Mouse (Mus musculus) neural tube, embryonic 10.5 days (tissue): ENCODE results near the gene Adamtsl4.

Experiments
- DNase-seq: peaks from one replicate; pipeline ENCODE4 v3.0.0-alpha.2; 2017; ENCODE audit warnings: low spot score; ENCODE audit errors: extremely low spot score

Gene Adamtsl4

DNA sequence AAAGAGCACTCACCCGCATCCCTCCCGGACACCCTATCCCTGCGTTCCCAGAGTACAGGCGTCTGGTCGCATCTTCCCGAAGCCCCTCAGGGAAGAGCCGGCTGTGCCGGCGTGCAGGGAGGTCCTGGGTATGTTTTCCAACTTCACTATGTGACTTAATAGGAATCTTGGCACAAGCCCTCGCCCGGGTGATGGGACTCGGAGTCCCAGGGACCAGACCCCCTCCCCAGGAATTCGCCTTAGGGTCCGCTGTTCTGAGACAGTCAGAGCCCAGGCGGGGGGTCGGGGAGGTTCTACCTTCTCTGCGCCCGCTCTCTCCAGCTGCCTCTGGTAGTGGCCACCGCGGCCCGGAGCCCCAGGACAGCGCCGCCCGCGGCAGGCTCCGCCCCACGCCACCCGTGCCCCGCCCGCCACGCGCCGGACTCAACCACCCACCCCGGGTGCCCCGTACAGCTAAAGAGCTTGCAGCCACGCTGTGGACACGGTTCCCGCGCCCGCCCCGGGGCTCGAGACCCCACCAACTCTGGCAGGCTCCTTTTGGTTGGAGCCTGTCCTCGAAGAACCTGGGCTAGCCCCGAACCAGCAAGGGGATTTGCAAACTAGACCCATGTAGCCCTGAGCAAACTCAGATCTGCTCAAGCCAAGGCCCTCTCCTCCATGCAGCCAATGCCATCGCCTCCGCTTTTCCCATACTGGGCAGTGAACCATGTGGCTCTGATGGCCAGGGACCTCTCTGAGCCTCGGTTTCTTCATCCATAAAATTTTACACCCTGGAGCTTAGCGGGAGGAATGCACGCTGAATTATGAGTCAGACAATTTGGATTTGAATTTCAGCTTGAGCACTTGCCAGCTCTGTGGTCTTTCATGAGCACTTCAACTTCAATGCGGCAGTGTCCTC, at the start of gene Adamtsl4:
TSS of gene Adamtsl4 (minus strand) at position 394 of the 898 bp plus-strand sequence.
- peak; percentile 65 for DNase-seq

DNA sequence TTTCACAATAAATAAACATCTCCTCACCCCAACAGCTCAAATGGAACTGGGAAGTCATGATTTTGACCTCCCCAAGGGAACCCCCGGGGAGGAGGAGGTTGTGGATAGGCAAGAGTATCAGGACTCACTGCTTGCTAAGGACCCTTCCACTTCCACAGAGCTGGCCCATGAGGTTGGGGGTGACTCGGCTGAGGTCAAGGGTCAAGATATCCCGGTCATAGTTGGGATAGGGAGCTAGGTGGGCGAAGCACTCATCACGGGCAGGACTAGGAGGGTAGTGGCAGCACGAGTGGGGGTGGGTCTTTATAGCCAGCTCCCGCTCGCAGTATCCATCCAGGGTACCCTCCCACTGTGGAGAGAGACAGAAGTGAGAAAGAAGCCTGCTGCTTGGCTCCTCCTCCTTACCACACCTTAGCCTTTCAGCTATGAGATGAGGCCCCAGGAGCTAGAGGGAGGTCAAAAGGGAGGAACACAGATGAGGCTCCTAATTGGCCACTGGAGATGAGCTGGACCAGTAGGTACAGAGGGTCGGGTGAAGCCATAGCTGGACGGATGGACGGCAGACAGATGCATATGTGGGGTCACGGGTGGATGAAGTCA, 47.5 kb upstream of the Adamtsl4 start:
- DNase-seq, result no peak

GRCm38 (mm10) chr3:95734092-95734702, 46.5 kb upstream of the Adamtsl4 start:
- DNase-seq, result no peak

GRCm38 (mm10) chr3:95732744-95733521, 45.2 kb upstream of the Adamtsl4 start:
- DNase-seq, result no peak

DNA sequence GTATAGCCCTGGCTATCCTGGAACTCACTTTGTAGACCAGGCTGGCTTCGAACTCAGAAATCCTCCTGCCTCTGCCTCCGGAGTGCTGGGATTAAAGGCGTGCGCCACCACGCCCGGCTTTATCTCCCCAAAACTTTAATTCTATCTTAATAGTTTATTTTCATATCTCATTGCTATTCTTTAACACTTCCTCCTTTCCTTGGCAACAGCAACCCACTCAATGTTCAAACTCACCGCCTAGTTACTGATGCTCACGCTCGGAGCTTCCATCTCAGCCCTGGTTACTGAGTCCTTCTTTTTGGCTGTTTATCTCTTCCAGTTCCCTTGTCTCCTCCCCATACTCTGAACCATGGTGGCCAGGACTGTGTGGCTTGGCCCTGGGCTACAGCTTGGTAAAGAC, 44.6 kb upstream of the Adamtsl4 start:
- DNase-seq, result no peak

DNA sequence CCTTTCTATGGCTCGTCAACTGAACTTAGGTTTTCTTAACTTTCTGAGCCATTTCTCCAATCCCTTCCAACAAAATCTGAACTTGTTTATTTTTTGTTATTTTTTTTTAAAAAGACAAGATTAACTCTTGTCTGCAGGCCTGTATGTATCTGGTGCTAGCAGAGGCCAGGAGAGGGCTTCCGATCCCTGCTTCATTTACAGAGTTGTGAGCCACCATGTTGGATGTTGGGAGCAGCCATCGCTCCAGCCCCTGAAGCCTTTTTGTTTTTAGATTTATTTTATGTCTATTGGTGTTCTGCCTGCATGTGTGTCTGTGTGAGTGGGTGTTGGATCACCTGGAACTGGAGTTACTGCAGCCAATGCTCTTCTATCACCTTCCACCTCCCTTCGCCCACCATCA, 44.1 kb upstream of the Adamtsl4 start:
- no peak for DNase-seq

- DNase-seq, result peak; percentile 40
Observed at GRCm38 (mm10) chr3:95730431-95730830, 42.7 kb upstream of the Adamtsl4 start.

DNA sequence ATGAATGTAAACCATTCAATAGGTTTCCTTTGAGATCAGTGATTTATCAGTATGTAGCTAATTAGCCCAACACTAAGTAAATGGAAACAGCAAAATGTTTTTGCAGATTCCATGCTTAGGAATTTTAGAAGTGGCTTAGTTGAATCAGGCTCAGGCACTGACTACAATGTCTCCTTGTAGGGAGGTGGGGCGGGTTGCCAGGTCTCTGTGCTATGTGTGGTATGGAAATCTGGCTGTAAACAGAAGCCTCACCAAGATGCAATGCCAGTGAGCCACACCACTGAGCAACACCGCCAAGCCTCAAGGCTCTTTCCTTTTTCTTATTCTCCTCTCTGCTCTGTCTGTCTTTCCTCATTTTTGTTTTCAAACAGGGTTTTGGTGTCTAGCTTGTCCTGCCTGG, 41.2 kb upstream of the Adamtsl4 start:
- DNase-seq, result no peak

- no peak for DNase-seq
Observed at GRCm38 (mm10) chr3:95726696-95727358, 39.1 kb upstream of the Adamtsl4 start.

DNA sequence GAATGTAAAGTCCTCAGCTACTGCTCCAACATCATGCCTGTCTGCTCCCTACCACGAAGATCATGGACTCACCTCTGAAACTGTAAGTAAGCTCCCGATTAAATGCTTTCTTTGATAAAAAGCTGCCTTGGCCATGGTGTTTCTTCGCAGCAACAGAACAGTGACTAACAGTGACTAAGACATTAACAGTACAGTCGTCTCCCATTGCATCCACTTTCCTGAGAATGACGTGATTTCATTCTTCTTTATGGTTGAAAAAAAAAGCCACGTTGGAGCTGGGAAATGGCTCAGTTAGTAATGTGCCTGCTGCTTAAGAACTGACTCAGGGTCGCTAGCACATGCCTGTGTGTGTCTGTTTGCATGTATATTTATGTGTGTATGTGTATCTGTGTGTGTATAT, 38.1 kb upstream of the Adamtsl4 start:
- no peak for DNase-seq

- DNase-seq, result no peak
Observed at GRCm38 (mm10) chr3:95722386-95722785, 34.7 kb upstream of the Adamtsl4 start.

GRCm38 (mm10) chr3:95718153-95718552, 30.4 kb upstream of the Adamtsl4 start:
- no peak for DNase-seq

- DNase-seq, result no peak
Observed at GRCm38 (mm10) chr3:95716075-95716474, 28.4 kb upstream of the Adamtsl4 start.

DNA sequence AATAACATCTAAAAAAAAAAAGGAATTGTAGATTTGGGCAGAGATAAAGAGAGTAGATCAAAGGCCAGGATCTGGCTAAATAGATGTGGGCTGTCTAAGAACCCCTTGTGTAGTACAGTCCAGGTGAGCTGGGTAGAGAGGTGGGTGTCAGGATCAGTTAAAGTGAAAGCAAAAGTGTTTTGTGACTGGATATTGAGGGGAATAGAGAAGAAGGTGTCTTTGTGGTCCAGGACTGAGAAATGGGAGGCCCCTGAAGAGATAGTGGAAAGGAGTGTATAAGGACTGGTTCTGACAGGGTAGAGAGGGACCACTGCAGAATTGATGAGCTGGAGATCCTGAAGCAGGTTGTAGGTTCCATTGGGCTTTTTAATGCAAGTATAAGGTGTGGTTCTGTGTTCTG, 22.2 kb upstream of the Adamtsl4 start:
- no peak for DNase-seq

DNA sequence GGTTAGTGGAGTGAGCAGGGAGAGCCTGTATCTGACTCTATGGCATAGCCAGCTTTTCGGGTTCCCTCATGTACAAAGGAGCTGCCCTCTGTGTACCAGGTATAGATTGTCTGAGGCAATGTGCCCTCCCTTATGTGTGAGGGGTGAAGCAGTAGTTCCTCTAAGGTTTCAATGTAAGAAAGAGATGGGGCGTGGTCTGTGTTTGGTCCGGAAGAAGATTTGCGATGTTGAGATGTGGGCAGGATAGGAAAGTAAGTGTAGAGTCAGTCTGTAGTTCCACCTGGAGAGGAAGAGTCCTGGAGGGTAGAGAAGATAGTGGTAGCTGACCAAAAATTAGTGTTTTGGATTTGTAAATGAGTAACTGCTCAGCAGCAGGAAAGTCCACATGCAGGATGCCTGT, 21.3 kb upstream of the Adamtsl4 start:
- no peak for DNase-seq

DNA sequence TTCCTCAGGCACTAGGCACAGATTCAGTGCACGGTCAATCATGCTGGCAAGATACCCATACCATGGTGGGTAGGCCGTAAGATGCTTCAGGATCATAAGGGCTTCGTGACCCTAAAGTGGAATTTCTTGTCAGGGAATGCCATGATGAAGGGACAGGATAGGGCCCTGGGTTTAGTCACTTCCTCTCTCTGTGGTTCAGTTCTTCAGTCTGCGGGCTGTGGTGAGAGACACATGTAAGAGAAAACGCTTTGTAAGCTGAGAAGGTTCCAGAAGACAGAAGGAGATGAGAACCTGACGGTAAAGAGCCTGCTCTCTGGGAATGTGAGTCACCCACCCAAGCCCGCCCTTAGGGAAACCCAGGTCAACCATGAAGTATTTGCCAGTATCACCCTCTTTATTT, 19.8 kb upstream of the Adamtsl4 start:
- DNase-seq, result no peak

DNA sequence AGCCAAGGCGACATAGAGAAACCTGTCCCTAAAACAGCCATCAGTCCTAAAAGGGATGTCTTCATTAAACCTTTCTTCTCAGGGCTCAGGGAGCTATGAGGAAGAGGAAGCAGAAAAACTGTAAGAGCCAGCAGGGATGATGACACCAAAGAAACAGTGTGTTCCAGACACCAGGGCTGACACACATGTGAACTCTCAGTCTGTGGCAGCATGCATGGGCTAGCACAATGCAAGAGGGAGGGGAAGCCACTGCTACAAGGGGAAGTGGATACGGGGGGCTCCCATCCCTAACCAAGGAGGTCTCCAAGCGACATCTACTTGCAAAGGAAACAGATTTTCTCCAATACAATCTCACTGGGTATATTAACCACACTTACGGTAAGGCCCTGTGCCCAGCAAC, 18.6 kb upstream of the Adamtsl4 start:
- DNase-seq, result no peak

DNA sequence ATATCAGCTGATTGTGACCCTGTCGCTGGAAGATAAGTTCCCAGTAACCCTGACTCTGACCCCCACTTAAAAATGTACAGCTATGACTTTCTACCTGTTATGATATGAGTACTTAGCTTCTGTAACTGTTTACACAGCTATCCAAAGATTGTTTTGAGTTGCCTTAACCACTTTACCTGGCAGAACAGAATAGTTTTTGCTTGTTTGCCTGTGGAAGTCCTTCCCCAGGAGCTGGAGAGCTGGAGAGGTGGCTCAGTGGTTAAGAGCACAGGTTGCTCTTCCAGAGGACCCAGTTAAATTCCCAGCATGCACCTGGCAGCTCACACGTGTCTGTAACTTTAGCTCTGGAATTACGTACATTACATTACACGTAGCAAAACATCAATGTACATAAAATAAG, 16.9 kb upstream of the Adamtsl4 start:
- no peak for DNase-seq

- no peak for DNase-seq
Observed at GRCm38 (mm10) chr3:95703276-95703675, 15.6 kb upstream of the Adamtsl4 start.

DNA sequence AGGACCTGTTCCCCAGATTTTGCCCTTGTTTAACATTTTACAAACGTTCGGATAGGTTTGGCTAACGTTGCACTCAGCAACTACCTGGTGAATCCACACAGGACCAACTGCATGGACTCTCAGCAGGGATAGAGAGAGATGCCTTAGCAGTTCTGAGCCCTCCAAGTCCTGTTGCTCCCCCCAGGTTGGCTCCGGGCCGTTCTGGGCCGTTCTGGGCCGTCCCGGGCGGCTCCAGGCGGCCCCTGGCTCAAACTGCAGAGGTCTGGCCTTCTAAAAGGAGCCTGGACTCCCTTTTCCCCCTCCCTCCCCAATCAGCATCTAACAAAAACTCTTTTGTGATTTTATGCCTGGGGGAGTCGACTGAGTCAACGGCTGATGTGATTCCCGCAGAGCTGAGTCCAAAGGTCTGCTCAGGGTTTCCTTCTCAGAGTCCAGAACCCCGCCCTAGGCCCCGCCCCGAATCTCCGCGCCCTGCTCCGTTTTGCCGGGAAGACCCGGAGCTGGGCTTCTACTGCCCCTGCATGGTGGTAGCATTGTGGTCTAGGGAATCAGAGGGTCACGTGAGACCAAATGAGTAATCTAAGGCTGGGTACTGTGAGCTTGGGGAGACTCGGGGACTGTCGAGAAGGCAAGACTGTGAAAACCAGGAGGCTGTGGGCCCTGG, 14.3 kb upstream of the Adamtsl4 start:
- DNase-seq, result peak; percentile 83

DNA sequence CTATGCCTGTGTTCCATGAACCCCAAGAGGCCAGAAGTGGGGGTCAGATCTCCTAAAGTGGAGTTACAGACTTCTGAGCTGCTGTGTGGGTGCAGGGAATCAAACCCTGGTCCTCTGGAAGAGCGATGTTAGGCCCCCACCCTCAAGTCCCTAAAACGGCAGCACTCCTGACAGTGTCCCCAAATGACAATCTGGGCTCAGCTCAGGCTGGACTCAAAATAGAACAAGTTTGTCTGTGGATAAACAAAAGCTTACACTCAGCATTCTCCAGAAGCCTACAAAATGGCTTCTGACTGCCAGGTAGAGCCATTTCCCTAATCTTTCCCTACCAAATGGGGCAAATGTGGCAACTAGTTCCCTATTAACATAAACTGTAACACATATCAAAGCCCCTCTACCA, 13.4 kb upstream of the Adamtsl4 start:
- no peak for DNase-seq
